Mouse (Mus musculus) lung, postnatal 4 days (tissue): ENCODE results near the gene Rtn4r.

Experiments
- DNase-seq, 2 experiments: peaks; one replicate each; pipeline ENCODE4 v3.0.0; 2021

Rtn4r gene

DNA sequence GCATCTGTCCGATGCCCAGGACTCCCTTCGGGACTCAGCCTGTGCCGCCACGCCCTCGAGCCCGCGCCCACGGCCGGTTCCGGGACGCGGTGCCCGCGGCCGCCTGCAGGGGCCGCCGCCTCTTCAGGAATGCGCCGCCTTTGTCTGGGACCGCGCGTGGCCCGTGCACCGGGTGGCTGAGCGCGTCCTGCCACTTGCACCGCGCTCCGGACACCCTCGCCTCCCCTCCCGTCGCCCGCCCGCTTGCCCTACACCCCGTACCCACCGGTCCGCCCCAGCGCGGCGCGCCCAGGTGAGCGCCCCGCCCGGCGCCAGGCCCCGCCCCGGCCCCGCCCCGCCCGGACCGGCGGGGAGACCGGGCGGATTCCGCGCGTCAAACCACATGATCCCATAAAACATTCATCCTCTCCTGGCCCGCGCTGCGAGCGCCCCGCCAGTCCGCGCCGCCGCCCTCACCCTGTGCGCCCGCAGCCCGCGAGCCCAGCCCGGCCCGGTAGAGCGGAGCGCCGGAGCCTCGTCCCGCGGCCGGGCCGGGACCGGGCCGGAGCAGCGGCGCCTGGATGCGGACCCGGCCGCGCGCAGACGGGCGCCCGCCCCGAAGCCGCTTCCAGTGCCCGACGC, at the start of gene Rtn4r:
Rtn4r (plus strand) TSS at position 402 of the 621 bp plus-strand sequence.
- DNase-seq = peak; percentile 71 to 74

DNA sequence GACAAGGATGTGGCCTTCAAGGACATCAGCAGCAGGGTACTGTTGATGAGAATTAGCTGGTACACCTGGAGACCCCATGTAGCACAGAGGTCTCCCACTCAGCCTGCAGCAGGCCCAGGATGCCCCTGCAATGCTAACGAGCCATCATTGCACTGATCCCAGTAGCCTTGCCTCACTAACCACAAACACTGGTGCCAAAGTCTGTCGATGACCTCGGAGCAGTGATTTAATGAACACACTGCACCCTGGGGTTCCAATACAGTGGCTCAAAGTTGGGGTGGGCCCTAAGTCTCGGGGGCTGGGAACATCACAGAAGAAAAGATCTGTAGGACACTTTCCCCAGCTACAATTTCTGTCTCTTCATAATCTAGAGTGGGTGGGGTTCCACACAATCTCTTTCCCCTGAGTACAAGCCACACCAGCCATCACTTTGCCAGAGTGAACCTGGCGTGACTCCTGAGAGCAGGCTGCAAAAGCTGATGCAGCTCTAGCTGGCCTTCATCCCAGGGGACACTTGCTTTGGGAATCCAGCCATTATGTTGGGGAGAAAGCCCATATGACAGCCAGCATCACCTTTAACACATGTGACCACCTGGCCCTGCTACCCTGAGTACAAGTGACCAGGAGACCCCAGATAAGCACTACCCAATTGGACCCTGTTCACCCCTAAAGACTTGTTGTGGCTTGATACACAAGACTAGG, 49.0 kb upstream of the Rtn4r start:
- peak in 1 of 2 experiments; percentile 9 for DNase-seq

GRCm38 (mm10) chr16:18079300-18079699, 48.1 kb upstream of the Rtn4r start:
- DNase-seq = peak in 1 of 2 experiments; percentile 2

- no peak for DNase-seq
Observed at GRCm38 (mm10) chr16:18080171-18080570, 47.3 kb upstream of the Rtn4r start.

- no peak for DNase-seq
Observed at GRCm38 (mm10) chr16:18081149-18081827, 46.2 kb upstream of the Rtn4r start.

GRCm38 (mm10) chr16:18082291-18082690, 45.2 kb upstream of the Rtn4r start:
- no peak for DNase-seq

DNA sequence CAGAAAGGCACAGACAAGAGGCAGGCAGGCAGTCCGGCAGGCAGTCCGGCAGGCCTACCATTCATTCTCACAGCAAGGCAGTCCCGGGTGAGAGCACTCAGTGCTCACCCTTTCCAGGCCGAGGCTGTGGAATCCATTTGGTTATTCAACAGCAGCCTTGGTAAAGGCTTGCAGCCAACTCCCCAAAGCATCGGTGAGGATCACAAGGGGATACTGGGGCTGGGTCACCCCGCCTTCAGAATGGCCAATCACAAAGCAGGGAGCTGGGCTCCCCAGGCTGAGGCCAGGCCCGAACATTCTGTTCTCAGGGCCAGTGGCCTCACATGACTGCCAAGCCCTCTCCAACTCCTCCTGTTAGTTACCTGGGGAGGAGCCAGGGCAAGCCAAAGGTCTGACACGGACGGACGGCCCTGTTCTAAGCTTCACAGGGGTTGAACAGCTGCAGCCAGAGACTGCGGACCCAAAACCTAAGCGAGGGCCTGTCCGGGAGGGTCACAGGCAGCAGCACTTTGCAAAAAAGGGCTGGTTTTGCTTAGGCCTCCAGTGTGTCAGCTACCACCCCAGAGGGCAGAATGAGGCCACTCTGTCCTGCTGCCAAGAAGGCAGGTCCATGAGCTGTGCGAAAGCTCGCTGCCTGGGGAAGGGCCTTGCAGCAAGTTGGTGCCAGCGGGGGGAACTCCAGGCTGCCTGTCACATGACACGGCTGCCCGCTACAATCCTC, 44.1 kb upstream of the Rtn4r start:
- DNase-seq = peak in 1 of 2 experiments; percentile 43

- no peak for DNase-seq
Observed at GRCm38 (mm10) chr16:18084262-18084661, 43.2 kb upstream of the Rtn4r start.

DNA sequence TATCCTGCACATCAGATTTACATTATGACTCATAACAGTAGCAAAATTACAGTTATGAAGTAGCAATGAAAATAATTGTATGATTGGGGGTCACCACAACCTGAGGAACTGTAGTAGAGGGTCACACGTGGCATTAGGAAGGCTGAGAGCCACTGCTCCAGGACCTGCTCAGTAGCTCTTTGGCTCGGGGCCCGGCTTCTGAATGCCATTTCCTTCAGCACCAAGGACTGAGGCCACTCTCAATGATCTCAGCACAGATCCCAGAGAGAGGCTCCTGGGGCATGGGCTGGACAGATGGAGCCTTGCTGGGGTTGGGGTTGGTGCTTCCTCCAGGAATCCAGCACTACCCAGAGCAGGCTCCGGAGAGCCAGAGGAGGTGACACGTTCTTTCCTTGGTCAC, 40.3 kb upstream of the Rtn4r start:
- peak in 1 of 2 experiments; percentile 22 for DNase-seq

DNA sequence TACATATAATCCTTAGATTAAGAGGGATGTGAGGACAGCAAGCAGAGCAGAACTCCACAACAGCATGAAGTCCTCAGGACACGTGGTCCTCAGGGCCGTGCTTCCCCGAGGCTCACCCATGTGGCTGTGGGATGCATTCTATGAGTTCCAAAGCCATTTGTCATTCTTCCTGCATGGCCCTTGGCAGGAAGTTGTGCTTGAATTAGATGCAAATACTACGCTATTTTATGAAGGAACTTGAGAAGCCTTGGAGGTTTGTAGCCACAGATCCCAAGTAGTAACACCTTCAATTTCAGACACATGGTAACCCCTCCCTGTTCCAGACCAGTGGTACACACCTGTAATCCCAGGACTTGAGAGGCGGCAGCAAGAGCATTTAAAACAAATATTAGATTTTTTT, 31.1 kb upstream of the Rtn4r start:
- DNase-seq = peak in 1 of 2 experiments; percentile 26

- no peak for DNase-seq
Observed at GRCm38 (mm10) chr16:18102816-18103215, 24.6 kb upstream of the Rtn4r start.

DNA sequence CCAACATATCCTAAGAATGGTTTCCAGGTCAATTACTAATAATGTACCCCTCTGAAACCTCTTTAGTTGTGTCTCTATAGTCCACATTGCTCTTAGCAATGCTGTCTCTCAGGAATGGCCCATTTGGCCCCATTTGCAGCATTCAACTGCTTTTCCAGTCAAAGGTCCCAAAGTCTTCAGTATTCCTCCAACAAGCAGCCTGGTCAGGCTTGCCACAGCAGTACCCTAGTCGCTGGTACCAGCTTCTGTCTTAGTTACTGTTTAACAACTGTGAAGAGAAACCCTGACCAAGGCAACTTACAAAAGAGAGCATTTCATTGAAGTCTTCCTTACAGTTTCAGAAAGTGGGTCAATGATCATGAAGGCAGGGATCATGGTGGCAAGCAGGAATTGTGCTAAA, 24.1 kb upstream of the Rtn4r start:
- no peak for DNase-seq

DNA sequence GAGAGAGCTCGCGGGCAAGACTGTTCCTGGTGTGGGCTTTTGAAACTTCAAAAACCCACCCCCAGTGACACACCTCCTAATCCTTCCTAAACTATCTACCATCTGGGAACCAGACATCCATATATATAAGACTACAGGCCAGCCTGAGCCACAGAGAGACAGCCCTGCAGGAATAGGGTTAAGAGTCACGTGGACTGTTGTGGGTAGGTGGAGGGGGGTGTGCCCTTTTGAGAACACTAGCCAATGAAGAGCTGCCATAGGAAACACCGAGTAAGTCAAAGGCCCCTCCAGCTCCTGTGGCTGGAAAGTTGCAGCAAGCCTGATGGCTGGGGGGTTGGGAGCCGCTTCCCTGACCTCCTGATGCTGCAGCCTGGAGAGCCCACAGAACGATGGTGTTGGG, 23.6 kb upstream of the Rtn4r start:
- DNase-seq = no peak

DNA sequence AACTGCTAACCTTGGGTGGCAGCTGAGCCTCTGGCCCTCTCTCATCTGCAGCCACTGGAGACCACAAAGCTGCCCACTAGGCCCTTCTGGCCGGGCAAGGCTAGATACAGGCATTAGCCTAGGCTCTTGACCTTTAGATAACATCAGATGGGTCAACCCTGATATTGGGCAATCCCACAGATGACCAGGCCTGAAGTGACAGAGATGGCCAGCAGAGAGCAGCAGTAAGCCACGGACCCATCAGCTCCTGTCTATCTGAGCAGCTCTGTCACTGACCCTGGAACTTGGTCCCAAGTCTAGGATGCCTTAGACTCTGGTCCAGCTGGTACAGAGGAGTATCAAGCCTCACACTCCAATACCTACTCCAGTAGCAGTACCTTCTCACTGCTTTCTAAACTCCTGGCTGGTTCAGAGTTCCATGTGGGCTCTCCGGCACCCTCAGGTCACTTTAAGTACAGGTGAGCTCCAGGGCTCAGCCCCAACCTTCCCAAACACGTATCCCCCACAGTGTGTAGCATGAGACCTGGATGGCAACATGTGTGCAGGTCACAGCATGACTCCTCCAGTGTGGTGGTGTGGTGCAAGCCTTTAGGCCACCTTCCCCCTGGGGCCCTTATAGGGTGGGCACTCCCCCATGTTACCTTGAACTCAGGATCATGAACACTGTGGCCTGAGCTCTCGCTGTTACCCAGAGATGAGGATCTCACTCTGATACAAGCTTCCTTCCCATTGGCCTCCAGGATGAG, 19.0 kb upstream of the Rtn4r start:
- DNase-seq = peak; percentile 63 to 77

DNA sequence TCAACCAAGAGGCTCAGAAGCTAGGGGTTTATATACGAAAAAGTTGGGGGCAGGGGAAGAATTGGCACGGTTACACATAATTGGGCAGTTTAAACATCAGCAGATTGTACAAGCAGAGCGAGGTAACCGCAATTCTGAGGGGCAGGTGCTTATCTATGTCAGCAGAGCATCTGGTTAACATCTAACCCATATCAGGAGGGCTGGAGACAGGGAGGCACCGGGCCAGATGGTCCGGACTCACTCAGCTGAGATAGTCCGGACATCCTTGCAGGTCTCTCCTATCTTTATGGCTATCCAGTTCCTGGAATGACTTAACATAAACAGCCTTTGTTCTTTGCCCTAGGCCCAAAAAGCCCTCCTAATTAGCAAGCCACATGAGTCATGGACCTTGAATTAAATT, 16.4 kb upstream of the Rtn4r start:
- DNase-seq = no peak

- DNase-seq = peak in 1 of 2 experiments; percentile 17
Observed at GRCm38 (mm10) chr16:18116467-18116866, 11.0 kb upstream of the Rtn4r start.

DNA sequence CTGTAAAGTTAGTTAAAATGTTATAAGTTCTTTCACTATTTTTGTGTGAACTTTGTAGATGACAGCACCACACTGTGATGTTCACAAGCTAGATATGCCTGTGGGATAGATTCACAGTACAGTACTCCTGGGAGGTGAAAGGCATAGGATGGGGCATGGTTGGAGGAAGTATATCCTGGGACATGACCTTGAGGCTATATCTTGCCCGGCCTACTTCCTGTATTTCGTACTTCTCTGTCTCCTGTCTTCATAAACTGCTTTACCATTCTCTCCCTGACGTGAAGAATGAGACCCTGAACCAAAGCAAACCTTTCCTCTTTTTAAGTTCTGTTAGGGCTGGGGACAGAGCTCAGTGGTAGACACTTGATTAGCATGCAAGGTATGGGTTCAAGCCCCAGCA, 9.2 kb upstream of the Rtn4r start:
- DNase-seq = no peak

- peak; percentile 37 to 53 for DNase-seq
Observed at GRCm38 (mm10) chr16:18119031-18119730, 8.3 kb upstream of the Rtn4r start.

DNA sequence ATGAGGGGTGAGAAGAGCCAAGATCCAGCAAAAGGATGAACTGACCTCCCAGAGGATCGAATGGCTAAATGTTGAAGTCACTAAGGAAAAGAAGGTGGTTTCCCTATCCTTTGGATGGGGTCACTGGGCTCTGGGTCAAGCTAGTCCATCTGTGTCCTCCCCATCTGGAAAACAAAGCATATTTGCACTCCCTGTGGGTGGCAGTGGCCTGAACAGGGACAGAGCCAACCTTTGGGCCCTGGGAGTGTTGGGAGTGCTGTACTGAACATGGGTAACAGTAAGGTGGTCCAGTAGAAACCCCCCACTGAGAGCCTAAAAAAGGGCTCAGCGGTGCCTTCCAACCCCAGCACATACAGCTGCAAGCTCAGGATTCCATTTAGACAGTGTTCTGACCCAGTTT, 4.7 kb upstream of the Rtn4r start:
- DNase-seq = no peak

DNA sequence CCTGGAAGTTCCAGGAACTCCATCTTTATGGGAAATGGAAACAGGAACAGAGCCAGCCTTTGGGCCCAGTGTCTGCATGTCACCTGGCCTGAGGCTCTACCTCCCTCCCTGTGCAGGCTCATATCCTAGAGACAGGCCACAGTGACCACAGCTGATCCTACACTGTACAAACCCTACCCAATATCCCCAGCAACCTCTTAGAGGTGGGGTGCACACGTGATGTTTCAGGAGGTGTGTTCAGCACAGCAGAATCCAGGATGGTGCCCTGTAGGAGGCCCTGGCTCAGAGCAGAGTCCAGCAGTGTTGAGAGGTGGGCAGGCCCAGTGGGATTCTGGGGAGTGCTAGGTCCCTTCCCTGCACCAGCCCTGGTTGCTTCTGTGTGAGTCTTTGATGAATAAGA, 4.0 kb upstream of the Rtn4r start:
- DNase-seq = no peak

- no peak for DNase-seq
Observed at GRCm38 (mm10) chr16:18124040-18124439, 3.4 kb upstream of the Rtn4r start.

DNA sequence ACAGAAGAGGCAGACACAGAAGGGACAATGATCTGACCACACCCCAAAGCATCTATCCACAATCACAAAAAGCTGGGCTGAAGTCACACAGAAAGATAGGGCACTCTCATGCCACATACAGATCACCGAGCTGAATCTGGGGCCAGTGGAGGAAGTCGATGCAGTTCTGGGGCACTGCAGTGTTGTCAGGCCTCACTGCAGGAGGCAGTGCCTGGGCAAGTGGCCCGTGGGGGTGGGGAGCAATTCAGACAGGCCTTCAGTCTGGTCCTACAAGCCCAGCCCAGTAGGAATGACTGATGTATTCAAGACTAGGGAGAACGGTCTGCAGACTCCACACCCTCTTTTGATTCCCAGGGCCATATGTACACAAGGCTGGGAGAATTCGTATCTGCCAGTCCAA, 2.8 kb upstream of the Rtn4r start:
- no peak for DNase-seq
